ENCODE assay signal across 8 mouse cellular contexts in genomic region chr16:57231089-57231936, GRCm38 (mm10). TPM values are rescaled to one million over a fixed set of nuclear protein-coding genes. Genes with fewer than 3 reads are reported as not detected.
A peak's percentile ranks its signal among the peaks of the same experiment; 100 is the strongest.
DNase-seq lines count a peak whose midpoint lies in the region; ATAC-seq and TF ChIP-seq lines count a peak whose summit lies in the region.

TSS of gene Tbc1d23 (minus strand) at chr16:57231504.

- peak within 1 kb of the TSS; percentile 56 for H3K4me3 ChIP-seq in cortical plate, adult 2 months (ENCODE audit: insufficient read depth, low read length)
- H3K4me3 ChIP-seq in megakaryocyte, embryonic 14.5 days (replicated peaks) = peak within 1 kb of the TSS; percentile 98

- peak; percentile 90 for TF ChIP-seq POLR2A in cortical plate, adult 2 months (IDR thresholded peaks at IDR 0.05; ENCODE audit: extremely low read depth, insufficient read depth, low read length)

- no peak for TF ChIP-seq CTCF in cortical plate, adult 2 months (IDR thresholded peaks at IDR 0.05; ENCODE audit: extremely low read depth, insufficient read depth, low read length)

- peaks cover 2% of the 10 kb centered on the region for H3K4me1 ChIP-seq in cortical plate, adult 2 months (ENCODE audit: control insufficient read depth, insufficient read depth, low read length)
- peaks cover 27% of the 10 kb centered on the region for H3K4me1 ChIP-seq in megakaryocyte, embryonic 14.5 days

- peaks cover 15% of the 10 kb centered on the region for H3K36me3 ChIP-seq in megakaryocyte, embryonic 14.5 days (replicated peaks; ENCODE audit: low read length)

- no peaks in the 10 kb centered on the region for H3K9me3 ChIP-seq in megakaryocyte, embryonic 14.5 days

- peak; percentile 98 for ATAC-seq in activated CD4-positive, CD25-positive, alpha-beta regulatory T cell, adult 4 months

- no peak within 1 kb of the TSS for H3K27ac ChIP-seq in cortical plate, adult 2 months (ENCODE audit: insufficient read depth, low read length)

- no peaks in the 10 kb centered on the region for H3K27me3 ChIP-seq in megakaryocyte, embryonic 14.5 days (replicated peaks)

- peak; percentile 94 to 96 for DNase-seq in gastrocnemius, adult 8-10 months (ENCODE audit: low spot score in 2 of 2)
- peak; percentile 98 for DNase-seq in hindlimb bud, embryonic 11.5 days (ENCODE audit: extremely low spot score, low read depth, low spot score)
- DNase-seq in left cerebral cortex, adult 8-10 months (ENCODE audit: low spot score in 2 of 2) = peak; percentile 90 to 99
- peak; percentile 98 to 99 for DNase-seq in right cerebral cortex, postnatal 10 days (ENCODE audit: low spot score in 2 of 2)
- peak; percentile 96 for DNase-seq in urinary bladder, postnatal 25 days (ENCODE audit: low spot score)

RNA-seq across cellular contexts. Expression of gene Tbc1d23, which starts in this region (rescaled TPM):
- 10 to 100 TPM; 28.5 to 29.1 TPM for polyA plus RNA-seq in activated CD4-positive, CD25-positive, alpha-beta regulatory T cell, adult 4 months (2017; shearing (Covaris generic))
- 39.7 and 40.9 TPM in 2 replicates for polyA plus RNA-seq in cortical plate, adult 2 months (2012; rRNA removed)
- 10 to 100 TPM; 19.5 to 23.2 (median 19.7) TPM for total RNA-seq in gastrocnemius, adult 8-10 months (2022)
- total RNA-seq in left cerebral cortex, adult 8-10 months (2022) = 10 to 100 TPM; 46.3 to 50.2 (median 46.6) TPM
- 0.36 TPM in 1 of 2 replicates, not detected in the other for polyA plus RNA-seq in megakaryocyte, embryonic 14.5 days (2012; ENCODE audit: insufficient read depth, low replicate concordance)

Comparison
In these comparisons a context has a peak if more than half of its experiments do, and no peak if none do; other contexts are left out.
1. RNA of gene Tbc1d23 (polyA plus RNA-seq): 39.7 to 40.9 TPM in cortical plate, adult 2 months and 28.5 to 29.1 TPM in activated CD4-positive, CD25-positive, alpha-beta regulatory T cell, adult 4 months; 0.36 TPM in megakaryocyte, embryonic 14.5 days; every median in the first group is over 10 times any median in the second.
2. Peak in every context shown above with its lines, with median percentiles within 50 percentile points of each other: DNase-seq.